Mouse (Mus musculus): Measurements from ENCODE around the gene Car5a.

The Car5a gene

GRCm38 (mm10) chr8:121871833-121872440, 72.8 kb downstream of the Car5a start:
- CTCF ChIA-PET, result interaction anchor here (0.6 to 7.0 kb wide), 15 partner anchors 10 to 63 kb away, joined by 3 to 48 read pairs (median 10); partner anchors contain the start of gene Slc7a5 (in 1 of the 4)

GRCm38 (mm10) chr8:121870190-121870589, 74.5 kb downstream of the Car5a start:
- CTCF ChIA-PET, result interaction anchor here in 3 of 4 experiments (0.6 to 1.6 kb wide), 3 partner anchors 19 to 40 kb away, joined by 3 to 7 read pairs (median 5); no protein-coding TSS in a partner anchor
- POLR2A ChIA-PET, result interaction anchor here in 2 of 4 experiments (3.2 to 79.2 kb wide), 4 partner anchors 6 to 34 kb away, joined by 19 to 3941 read pairs (median 2964); partner anchors contain the start of gene Slc7a5 (in 2 of the 2)

More at GRCm38 (mm10) chr8:121871833-121872440, 72.8 kb downstream of the Car5a start:
- POLR2A ChIA-PET, result interaction anchor here in 3 of 4 experiments (0.6 to 79.2 kb wide), 20 partner anchors 5 to 503 kb away, joined by 3 to 3941 read pairs (median 6); partner anchors contain the start of gene Slc7a5 (in 2 of the 3)

- CTCF ChIA-PET, result interaction anchor here (0.5 to 1.8 kb wide), 9 partner anchors 13 to 66 kb away, joined by 3 to 19 read pairs (median 5); no protein-coding TSS in a partner anchor
These were observed 75.8 kb downstream of the Car5a start for GRCm38 (mm10) chr8:121868896-121869295.

GRCm38 (mm10) chr8:121868196-121868595, 76.5 kb downstream of the Car5a start:
- ChIA-PET POLR2A (interaction anchor here in 3 of 4 experiments (0.6 to 79.2 kb wide), 9 partner anchors 8 to 149 kb away, joined by 3 to 3941 read pairs (median 5); partner anchors contain the start of gene Slc7a5 (in 2 of the 3)), CTCF (interaction anchor here (0.5 to 2.2 kb wide), 15 partner anchors 8 to 260 kb away, joined by 3 to 20 read pairs (median 3); no protein-coding TSS in a partner anchor)

More at GRCm38 (mm10) chr8:121868896-121869295, 75.8 kb downstream of the Car5a start:
- POLR2A ChIA-PET, result interaction anchor here in 3 of 4 experiments (0.6 to 79.2 kb wide), 8 partner anchors 8 to 73 kb away, joined by 3 to 3941 read pairs (median 12); partner anchors contain the start of gene Slc7a5 (in 2 of the 3)

All from embryonic stem cell, embryonic (primary cell).